Mouse (Mus musculus) erythroblast, embryonic 14.5 days (primary cell): Measurements from ENCODE around the gene Ube4a.

Experiments used
- GATA1 ChIP-seq: IDR thresholded peaks from 2 replicates; pipeline ENCODE4 v1.6.1; 2012; ENCODE audit warnings: low read length, inconsistent platforms, mixed read lengths
- TAL1 ChIP-seq: IDR thresholded peaks from 3 replicates; pipeline ENCODE4 v1.6.1; 2012; ENCODE audit warnings: low read length, inconsistent platforms, mixed read lengths

DNA sequence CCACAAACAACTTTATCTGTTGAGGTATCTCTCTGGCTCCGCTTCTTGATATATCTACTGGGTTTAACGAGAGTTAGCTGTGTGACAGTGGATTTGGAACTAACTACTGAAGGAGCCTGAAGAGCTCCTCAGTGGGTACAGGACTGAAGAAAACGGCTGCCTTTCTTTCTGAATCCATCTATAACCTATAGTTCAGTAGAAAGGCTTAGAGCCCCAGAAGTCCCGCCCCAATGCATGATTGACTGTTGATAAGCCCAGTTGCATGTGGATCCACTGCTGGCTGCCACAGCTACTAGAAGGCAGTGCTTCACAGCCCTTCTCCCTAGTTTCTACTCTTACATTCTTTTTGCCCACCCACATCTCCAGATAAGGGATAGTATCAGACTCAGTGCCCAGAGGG is 45.1 kb upstream of the Ube4a start:
- TF ChIP-seq TAL1 (no peak), GATA1 (no peak)
